Mouse (Mus musculus): ENCODE measurements at regions not wholly inside any gene's neighbourhood (a gene's known extent, or its start where the extent isn't known, plus 50 kb on each side); places are given as distances from the start of the nearest gene placed in this dataset.

GRCm38 (mm10) chr7:36945024-36945815, 247.3 kb downstream of the Tshz3 start:
- no peak for DNase-seq

GRCm38 (mm10) chr7:36949511-36949910, 251.6 kb downstream of the Tshz3 start:
- DNase-seq: no peak

GRCm38 (mm10) chr7:36955376-36955775, 257.5 kb downstream of the Tshz3 start:
- no peak for DNase-seq

DNA sequence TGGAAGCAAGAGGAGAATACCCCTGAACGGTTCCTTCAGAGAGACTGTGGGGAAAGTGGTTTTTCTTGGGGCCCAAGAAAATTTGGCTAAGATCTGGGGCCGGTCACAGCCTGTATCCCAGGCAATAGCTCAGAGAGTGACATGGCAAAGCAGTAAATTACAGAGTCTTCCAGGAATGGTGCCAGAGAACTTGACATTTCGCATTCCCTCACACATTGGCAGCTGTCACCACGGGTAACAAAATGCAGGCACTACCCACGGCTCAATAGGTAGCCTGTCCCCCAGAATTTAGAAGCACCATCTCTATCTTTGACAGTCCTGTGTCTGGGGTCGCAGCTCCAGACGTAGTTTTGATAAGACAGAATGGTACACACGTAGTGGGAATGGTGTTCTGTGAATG, 260.3 kb downstream of the Tshz3 start:
- no peak for DNase-seq

GRCm38 (mm10) chr7:36971772-36972171, 273.9 kb downstream of the Tshz3 start:
- DNase-seq: no peak

DNA sequence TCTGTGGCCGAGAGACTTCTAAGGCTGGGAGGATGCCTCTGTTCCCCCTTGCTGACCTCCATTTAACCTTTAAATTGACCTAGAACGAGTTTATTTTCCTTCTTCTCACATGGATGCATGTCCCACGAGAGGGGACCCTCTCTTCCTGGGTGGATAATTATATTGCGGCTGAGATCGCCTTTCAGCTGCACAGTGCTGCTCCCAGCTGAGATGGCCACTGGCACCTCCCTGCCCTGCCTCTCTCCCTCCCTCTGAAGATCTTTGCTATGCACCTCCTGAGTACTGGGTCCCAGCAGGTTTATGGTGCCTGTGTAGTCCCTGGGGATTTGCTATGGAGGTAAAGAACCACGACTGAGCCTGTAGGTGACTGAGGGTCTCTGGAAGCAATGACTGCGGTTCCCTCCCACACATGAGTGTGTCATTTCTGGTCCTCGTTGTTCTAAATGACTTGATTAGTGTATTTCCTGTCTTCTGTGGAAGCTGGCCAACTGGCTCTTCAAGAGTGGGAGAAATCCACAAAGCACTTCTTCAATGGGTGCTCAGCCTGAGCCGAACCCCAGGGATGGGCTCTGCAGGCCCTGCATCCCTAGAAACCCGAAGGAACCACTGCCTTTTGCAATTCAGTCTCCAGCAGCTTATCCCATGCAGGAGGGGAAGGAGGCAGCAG, 275.9 kb downstream of the Tshz3 start:
- no peak for DNase-seq

DNA sequence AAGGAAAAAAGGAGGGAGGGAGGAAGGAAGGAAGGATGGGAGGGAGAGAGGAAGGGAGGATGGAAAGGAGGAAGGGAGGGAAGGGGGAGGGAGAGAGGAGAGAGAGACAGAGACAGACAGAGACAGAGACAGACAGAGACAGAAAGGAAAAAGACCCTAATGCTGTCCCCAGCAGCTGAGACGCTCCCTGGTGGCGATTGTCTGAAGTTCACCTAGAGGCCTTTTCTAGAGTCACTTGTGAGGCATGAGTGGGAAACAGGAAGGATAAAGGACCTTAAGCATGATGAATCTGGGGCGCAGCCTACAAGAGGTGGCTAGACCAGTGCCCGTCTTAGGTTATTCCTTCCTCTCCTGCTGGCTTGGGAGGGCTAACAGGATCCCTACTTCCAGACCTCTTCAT, 276.7 kb downstream of the Tshz3 start:
- no peak for DNase-seq

- no peak for DNase-seq
Observed at GRCm38 (mm10) chr7:36975475-36975874, 277.6 kb downstream of the Tshz3 start.

DNA sequence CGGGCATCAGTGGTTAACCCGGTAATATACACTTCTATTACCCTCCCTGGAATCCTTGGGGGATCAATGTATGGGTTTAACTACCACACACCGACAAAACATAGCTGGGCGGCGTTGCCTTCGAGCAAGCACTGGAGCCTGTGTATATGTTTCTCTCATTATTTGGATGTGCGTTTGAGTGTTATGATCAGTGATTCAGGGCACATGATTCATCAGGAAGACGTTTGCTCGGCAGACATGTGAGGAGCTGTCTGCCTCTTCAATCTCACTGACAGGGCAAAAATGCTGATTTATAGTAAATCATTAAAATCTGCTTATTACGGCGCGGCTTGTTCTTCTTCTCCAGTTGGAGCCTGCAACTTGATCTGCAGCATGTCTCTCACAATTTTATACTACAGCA, 279.9 kb downstream of the Tshz3 start:
- no peak for DNase-seq

GRCm38 (mm10) chr7:36989380-36989779, 291.5 kb downstream of the Tshz3 start:
- DNase-seq: no peak

DNA sequence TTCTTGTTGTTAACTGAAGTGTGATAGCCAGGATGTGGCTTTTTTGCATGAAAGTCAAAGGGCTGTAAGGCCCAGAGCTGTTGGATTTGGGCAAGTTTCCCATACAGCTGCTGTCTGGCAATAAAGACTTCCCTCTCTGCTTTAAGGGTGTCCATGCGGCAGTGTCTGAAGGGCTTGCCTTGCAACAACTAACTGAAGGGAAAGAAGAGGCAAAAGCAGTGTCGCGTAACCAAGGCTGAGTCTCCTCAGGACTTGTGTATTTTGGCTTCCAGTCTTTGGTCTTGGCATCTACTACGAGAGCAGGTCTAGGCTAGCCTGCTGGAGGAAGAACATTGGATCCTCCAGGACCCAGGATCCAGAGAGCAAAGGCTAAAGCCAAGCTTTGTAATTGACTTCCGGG, 306.7 kb downstream of the Tshz3 start:
- DNase-seq: no peak

DNA sequence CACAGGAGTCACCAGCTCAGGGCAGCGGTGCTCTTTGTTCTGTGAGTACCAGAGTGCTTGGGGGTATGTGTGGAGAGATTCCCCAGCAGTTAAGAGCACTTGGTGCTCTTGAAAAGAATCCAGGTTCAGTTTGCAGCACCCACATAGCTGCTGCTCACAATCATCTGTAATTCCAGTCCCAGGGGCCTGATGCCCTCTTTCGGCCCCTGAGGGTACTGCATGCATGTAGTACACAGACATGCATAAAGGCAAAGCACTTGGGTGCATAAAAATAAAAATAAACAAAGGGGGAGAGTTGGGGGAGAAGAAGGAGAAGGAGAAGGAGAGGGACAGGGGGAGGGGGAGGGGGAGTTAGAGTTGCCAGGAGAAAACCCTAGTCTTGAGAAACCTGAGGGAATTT, 307.8 kb downstream of the Tshz3 start:
- DNase-seq: no peak

DNA sequence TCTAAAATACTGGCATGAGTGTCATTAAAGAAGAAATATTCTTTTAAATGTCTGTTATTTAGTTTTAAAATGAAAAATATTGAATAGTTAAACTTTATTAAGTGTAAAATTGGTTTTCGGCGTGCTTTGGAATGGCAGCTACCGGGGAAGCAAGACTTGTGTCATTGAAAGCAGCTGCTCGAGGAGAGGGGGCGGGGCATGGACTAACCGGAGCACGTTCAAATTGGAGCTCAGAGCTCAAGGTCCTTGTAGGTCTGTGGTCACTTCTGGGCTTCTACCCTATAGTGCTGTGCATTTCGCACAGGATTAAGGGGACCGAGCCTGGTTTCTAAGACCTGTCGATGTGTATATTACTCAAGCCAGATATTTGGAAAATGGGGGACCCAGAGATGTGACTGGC, 309.0 kb downstream of the Tshz3 start:
- DNase-seq: no peak

DNA sequence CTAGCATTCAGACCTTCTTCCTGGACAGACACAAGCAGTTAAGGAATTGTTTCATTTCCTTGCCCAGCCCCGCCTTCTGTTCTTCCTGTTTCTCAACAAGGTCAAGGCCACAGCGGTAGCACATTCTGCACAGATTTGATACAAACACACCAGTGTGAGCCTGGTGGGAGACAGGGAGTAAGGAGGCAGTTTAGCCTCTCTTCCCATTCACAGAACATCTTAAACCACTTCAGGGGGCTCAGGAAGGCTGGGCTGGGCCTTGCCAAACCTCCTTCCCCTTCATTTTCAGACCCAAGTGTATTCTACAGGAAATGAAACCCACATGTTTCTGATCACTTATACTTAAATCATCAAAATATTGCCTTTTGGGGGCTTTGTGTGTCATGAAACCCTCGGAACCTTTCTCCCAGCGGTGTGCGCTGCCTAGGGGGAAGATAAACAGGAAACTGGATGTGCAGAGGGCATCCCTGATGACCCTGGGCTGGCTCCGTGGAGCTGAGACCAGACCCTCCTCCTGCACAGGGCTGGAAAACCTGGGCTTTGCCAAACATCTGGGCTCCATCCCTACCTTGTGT, 313.3 kb downstream of the Tshz3 start:
- DNase-seq: no peak

DNA sequence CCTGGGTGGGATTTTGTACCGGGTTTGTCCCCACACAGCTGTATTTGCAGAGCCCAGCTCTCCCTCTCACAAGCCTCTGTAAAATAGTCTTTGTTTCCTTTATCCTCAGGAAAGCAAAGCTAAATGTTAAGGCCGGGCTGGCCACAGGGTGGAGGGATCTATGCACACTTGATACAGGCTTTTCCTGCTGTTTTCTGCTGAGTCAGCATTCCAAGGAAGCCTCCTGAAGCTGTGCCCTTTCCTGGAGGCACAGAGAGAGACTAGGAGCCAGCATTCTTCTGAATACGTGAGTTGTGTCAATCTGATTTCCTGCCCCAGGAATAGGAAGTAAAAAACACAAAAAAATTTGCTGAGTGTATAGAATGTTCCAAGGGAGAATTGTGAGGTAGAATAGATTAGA, 322.2 kb downstream of the Tshz3 start:
- no peak for DNase-seq

- DNase-seq: no peak
Observed at GRCm38 (mm10) chr7:37024501-37025025, 326.6 kb downstream of the Tshz3 start.

DNA sequence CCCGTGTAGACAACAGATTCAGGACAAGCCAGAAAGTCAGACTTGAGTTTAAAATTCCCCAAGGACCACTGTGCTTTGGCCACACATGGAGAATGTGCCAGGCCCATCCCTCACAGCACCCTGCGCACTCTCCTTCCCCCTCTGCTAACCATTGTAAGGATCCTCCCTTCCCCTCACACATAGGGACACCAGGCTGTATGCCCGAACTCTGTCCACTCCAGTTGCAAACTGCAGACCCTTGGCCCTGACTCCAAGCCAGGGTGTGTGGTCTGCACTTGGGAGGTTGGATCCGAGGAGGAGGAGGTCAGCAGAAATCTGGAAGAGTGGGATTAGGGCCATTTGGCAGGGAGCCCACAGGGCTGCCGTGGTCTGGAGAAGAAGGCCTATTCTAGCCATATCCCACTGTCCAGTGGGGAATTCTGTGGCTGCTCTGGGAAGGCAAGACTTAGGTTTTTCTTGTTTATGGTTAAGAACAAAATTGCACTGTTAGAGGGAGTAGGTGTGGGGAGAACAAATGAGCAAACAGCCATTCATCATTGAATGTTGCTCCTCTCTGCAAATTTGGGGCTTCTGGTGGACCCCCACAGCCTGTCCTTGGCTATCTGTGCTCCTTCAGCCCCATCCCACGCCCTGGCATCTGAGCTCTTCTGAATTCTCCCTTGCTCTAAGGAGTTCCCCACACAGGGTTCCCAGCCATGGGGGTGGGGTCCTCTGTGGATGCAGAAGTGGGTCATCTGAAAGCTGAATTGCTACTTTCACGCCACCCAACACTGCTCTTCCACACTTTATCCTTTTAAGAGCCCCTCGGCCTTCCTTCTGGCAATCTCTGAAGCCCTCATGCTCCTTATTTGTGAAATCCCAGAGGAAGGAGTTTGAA, 366.9 kb downstream of the Tshz3 start:
- no peak for DNase-seq

DNA sequence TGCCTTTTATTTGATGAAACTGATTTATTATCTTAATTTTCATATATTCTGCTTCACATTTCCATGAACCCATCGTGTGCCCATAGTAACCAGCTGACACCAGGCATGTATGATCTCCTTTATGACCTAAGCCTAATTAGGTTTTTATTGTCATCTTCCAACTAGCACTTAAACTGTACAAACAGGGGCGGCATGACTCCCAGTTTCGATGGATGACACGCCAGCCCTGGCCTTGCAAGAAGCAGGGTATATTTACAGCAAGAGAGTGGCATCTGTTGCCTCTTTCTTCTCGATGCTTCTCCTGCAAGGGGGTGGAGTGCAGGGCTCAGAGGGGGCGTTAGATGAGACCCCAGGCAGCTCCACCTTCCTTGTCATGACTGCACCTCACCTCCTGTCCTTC, 379.8 kb downstream of the Tshz3 start:
- no peak for DNase-seq

DNA sequence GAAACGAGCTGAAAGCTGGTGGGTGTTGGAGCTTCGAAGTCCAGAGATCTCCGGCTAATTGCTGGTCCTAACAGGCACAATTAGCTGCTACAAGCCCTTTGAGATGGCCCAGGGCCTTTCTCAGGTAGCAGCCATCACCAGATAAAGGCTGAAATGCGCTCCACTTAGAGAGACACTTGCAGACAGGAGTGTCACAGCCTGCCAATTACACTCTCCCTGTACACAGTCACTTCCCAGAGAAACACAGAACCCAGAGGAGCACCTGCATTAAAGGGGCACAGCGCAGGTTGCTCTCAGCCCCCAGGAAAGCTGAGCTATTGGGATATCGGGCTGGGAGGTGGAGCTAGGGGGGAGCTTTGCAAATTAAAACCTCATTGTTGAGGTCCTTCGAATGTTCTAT, 380.2 kb downstream of the Tshz3 start:
- DNase-seq: no peak

DNA sequence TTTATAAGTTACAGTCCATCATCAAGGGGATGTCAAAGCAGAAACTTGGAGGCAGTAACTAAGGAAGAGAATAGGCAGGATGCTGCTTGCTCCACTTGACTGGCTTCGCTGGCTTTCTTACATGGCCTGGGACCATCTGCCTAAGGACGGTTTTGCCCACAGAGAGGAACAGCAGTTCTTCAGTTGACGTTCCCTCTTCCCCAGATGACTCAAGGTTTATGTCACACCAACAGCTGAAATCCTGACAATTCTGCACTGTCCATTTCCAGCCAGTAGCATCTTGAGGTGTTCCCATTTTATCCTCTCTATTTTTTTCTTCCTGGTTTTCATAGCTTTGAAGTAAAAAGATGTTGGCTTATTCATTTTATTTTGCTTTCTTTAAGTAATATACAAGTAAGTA, 391.8 kb downstream of the Tshz3 start:
- no peak for DNase-seq

- DNase-seq: no peak
Observed at GRCm38 (mm10) chr7:37092572-37092971, 394.7 kb downstream of the Tshz3 start.

DNA sequence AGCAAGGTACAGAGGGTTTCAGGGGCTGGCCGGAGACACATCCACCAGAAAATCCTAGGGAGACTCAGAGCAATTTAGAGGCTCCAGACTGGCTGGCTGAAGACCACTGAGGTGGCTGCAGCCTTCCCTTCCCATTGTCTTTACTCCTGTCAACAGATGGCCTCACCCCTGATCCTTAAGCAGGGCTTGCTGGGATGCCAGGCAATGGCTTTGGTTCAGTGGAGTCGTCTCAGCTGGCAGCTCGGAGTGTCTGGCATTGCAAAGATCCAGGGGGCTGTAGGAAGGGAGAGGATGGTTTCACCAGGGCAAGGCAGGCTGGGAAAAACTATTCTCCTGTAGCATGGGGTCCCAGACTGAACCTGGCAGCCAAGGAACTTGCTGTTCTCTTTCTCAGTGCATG, 395.8 kb downstream of the Tshz3 start:
- DNase-seq: no peak

DNA sequence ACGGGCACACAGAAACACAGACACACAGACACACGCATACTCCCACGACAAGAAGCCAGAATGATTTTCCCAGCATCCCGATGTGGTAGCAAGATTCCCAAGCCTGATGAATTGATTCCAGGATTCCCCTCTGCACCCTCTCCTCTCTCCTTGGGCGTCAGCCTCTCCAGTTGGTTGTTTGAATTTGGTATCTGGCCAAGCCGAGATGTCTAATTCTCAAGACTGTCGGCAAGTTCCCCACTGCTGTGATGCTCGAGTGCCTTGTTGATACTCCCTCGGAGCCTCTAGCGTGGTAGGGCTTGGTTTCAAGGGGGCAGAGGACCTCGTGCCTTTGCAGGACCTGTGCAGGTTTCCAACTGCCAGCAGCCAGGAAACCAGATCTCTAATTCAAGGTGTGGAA, 397.9 kb downstream of the Tshz3 start:
- no peak for DNase-seq
